Mouse (Mus musculus) CD4-positive helper T cell, adult 2 months (primary cell): ENCODE measurements around the gene Dnm3.
A peak's percentile ranks its signal among the peaks of the same experiment; 100 is the strongest.

Experiments
- DNase-seq: peaks from one replicate; pipeline ENCODE4 v3.0.0-alpha.2; 2012; ENCODE audit warnings: low read depth, missing footprints, low spot score

Dnm3 gene

DNA sequence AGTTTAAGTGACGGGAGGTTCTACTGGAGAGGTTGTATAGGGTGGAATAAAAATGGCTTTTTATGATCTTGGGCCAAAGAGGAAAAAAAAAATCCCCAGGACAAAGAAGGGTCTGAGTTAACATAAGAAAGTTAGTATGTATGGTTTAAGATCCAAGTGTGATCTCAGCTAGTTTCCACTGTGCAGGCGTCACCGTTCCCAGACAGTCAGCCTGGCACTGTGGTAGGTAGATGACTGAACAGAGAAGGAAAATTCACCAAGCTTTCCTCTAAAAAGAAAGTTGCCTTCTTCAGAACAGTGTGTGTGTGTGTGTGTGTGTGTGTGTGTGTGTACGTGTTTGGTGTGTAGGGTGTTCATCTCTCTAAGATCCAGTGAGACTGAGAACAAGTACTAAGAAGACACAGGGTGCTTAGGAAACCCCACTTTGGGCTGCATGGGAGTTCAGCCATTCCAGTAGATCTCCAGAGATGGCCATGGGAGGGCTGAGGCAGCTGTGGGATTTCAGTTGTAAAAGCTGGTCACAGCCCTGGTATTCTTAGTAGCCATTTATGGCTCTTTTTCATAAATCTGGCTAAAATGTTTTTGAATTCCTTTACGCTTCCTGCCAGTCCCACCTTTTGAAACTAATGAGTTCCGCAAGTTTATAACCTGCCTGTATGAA is 441.9 kb downstream of the Dnm3 start:
- no peak for DNase-seq

- no peak for DNase-seq
These were observed 454.1 kb downstream of the Dnm3 start for GRCm38 (mm10) chr1:162023681-162024270.

- no peak for DNase-seq
These were observed 457.1 kb downstream of the Dnm3 start for GRCm38 (mm10) chr1:162020766-162021165.

GRCm38 (mm10) chr1:162020303-162020731 is 457.5 kb downstream of the Dnm3 start:
- no peak for DNase-seq

DNA sequence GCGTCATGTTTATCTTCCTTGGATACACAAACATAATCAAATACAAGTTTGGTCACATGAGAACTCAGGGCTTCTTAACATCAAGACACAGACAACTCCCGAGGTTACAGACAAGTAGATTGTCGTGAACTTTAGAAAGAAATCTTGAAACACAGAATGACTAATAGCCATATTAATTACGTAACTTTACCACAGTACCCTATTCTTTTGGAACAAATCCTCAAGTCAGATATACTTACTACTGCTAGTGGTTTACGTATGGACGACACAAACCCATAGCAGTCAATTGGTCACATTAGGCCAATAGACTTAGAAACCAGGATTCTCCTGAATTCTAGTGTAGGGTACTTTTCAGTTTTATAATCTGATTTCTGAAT is 459.2 kb downstream of the Dnm3 start:
- DNase-seq: no peak

DNA sequence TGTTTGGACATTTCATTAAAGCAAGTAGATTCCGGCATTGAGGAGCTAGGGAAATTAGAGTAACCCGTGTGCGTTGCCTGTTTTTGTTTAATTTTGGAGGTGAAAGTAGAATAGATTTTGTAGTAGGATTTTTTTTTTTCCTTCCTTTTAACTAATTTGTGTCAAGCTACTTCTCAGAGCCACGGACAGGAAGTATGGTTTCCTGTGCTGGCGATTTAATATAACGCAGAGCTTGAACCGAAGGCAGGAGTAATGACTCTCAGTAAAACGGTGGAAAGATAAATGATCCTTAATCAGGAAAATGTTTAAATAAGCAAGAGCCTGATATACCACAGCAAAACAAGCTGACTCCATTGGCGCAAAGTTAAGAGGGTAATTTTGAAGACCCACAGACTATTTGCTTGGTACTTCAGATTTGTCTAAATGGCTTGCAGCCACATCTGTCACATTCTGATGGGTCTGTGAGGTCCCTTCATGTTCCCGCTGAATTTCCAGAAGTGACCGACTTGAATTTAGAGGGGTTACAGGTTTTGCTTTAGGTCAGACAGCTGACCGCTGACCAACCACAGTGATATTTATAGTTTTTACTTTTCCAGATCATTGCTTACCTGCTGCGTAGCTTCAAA is 459.7 kb downstream of the Dnm3 start:
- no peak for DNase-seq

GRCm38 (mm10) chr1:162016982-162017381 is 460.9 kb downstream of the Dnm3 start:
- no peak for DNase-seq

DNA sequence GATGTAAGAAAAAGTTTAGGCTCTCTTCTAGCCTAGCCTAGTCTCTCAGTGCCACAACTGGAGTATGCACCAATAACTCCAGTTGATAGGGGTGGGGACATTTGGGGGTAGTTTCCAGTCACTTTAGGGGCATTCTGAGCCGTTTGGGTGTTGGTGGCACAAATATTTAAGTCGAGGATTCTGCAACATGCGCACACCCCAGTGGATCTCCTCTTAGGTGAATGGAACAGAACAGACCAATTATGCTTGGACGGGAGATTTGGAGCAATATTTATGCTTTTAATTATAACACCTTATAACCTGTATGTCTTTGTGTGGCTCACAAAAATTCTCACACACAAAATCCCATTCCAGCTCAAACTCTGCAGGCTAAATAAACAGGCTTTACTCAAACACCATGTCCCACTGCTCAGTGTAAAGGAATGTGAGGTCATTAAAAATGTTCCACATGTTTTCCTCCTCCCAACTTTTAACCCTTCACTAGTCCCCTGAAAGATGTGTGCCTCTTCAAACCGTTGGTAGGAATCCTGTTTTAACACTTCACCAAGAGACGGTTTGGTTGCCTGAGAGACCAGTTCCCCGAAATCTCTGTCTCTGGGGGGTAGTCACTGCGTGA is 462.5 kb downstream of the Dnm3 start:
- no peak for DNase-seq

- no peak for DNase-seq
These were observed 464.3 kb downstream of the Dnm3 start for GRCm38 (mm10) chr1:162013561-162013960.

DNA sequence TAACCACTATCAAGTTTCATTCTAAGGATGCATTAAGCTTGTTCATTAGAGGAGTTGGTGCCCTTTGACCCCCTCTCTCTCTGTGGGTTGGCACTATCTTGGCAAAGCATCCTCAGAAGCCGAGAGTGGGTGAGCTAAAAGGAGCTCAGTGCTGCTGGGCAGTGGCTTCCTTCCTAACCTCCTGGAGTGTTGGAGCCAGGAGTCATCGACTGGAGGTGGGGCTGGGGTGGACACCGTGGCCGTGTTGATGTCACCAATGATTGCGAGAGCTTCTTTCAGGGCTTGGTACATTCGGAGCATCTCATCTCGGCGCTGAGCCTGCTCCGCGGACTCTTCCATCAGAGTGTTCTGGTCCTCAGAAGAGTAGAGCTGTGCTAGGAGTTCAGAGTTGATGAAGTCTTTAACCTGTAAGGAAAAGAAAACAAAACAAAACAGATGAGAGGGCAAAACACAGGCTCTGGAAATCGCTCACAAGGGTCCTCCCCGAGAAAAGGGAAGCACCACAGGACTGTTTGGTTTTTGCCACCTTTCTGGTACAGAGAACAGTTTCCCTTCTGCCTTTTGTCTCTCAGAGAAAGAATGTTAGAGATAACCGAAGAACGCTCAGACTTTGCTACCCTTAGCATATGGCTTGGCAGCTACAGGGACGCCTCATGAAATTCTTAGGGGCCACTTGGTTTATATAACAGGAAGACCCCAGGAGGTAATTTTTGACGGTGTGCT is 466.1 kb downstream of the Dnm3 start:
- no peak for DNase-seq

- DNase-seq: no peak
These were observed 468.7 kb downstream of the Dnm3 start for GRCm38 (mm10) chr1:162009086-162009485.

- DNase-seq: no peak
These were observed 469.2 kb downstream of the Dnm3 start for GRCm38 (mm10) chr1:162008631-162009067.

DNA sequence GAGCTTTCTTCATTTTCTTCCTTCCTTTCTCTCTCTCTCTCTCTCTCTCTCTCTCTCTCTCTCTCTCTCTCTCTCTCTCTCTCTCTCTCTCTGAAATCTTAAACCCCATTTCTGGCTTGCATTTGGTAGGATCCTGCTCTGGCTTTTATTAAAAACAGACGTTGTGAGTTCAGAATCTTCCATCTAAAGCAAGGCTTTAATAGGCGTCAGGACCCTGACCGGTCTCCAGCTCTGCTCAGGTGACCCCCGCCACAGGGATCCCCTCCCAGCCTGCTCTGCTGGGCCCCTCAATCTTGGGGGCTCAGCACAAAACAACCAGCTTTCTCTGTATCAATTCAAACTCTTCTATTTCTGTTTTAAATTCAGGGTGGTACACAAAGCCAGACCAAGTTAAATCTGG is 469.6 kb downstream of the Dnm3 start:
- DNase-seq: no peak

GRCm38 (mm10) chr1:162006109-162006508 is 471.7 kb downstream of the Dnm3 start:
- no peak for DNase-seq

DNA sequence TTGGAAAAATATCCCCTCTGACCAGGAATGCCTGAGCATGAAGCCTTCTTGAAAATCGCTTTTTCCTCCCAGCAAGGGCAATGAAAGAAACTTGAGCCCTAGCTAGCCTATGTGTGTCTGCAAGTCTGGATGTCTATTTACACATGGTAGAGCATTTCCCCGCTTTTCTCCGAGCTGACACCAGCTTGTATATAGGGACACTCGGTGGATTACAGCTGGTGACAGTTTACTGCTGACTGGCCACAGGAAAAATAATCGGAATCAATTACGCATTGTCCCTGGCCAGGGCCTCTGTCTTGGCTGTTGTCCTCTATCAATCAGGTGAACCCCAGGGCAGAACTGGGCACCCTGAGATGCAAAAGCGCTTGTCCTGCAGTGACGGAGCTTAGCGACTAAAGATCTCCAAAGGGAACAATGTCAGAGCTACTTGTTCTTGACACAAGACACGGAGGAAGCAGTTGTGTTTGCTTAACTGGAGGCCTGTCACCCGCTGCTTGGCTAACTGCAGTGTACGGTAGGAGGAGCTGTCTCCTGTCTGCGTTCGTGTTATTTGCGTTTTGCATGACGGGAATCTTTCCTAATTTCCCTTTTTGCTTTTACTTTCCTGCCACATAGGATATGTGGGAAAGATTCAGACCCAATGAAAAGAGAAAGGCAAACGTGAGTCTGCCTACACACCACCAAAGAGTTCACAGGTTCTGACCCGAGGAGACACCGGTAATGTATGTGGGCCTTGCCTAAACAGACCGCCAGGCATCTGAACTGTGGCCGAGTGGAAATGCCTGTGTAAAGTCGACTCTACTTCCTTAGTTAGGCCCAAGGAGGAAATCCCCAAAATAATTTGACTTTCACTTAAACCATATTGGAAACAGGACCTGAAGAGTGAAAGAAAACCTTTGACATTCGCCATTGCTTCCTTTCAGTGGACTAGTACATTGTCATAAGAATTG is 472.7 kb downstream of the Dnm3 start:
- no peak for DNase-seq

DNA sequence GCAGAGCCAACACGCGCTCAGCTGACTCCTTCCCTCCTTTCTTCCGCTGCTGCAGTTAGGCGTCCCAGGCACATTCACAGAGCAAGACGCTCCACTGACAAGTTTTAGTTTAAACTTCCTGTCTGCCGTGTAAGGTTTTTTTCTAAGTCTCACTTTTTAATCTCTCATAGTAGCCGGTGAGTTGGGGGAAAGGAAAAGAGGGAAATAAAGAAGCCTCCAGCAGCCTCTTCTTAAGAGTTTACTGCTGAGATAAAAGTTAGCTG is 473.4 kb downstream of the Dnm3 start:
- DNase-seq: peak; percentile 7

- DNase-seq: no peak
These were observed 473.9 kb downstream of the Dnm3 start for GRCm38 (mm10) chr1:162003729-162004517.

- no peak for DNase-seq
These were observed 476.5 kb downstream of the Dnm3 start for GRCm38 (mm10) chr1:162001328-162001727.

DNA sequence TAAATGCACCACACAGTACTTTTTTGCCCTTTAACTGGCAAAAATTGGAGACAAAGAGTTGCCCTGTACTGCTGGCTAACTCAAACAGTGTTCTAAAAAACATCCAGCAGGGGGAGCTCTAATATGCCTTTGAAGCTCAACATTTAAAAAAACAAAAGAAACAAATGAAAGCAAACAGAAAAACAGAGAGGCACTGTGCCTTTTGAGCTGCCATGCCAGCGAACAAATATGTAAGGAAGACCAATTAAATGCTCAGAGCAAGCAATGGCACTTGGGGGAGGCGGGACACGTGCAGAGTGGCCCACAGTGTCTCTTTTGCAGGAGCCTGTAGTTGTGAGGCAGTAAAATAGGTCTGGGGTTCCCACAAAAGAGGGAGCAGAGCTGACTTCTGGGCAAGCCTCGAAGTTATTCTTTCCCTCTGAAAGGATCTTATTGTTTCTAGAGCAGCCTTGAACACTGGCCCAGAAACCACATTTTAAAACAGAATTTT is 477.9 kb downstream of the Dnm3 start:
- peak; percentile 66 for DNase-seq

DNA sequence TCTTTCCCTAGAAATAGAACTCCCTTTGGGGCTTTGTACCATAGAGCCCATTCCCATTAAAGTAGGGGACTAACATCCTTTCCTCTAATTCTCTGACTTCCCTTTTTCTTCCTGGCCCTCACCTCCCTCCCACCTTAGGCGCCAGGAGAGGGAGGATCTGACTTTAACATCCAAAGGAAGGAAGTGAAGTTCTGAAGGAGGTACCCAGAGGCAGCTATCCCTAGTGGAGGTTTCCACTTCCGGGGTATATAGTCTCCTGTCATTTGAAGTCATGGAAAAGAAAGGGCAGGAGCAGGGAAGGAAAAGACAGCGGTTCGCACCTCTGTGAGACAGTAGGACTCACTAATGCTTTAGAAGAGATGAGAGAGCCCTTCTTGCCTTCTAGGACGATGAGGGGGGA is 478.5 kb downstream of the Dnm3 start:
- DNase-seq: peak; percentile 14
